Mouse (Mus musculus) liver, embryonic 11.5 days (tissue): ENCODE results near the gene Map1b. TPM values are rescaled to one million over a fixed set of nuclear protein-coding genes. Genes with fewer than 3 reads are reported as not detected.

Experiments
- ATAC-seq: fragments of 200-750 bp; cut with Nextera tagmentation; replicated peaks from 2 replicates; pipeline ENCODE4 v1.8.0; 2017; ENCODE audit warnings: moderate number of reproducible peaks, mild to moderate bottlenecking, moderate TSS enrichment, moderate library complexity; ENCODE audit not compliant: low FRiP score
- DNase-seq: peaks from one replicate; pipeline ENCODE4 v3.0.0-alpha.2; 2017; ENCODE audit warnings: low spot score
- H3K27ac ChIP-seq: fragments of 300-500 bp; sonication (generic); 2 replicates; pipeline ENCODE4 v1.5.1; 2014; ENCODE audit warnings: mild to moderate bottlenecking, low read depth, low read length, control low read depth
- H3K27me3 ChIP-seq: fragments of 300-500 bp; sonication (generic); replicated peaks from 2 replicates; pipeline ENCODE4 v1.6.1; 2014; ENCODE audit warnings: low read length, mixed read lengths; ENCODE audit not compliant: control insufficient read depth, insufficient read depth
- H3K36me3 ChIP-seq: fragments of 300-500 bp; sonication (generic); 2 replicates; pipeline ENCODE4 v1.6.1; 2014; ENCODE audit warnings: mild to moderate bottlenecking, low read length, moderate library complexity, mixed read lengths; ENCODE audit not compliant: control insufficient read depth, insufficient read depth
- H3K4me1 ChIP-seq: fragments of 300-500 bp; sonication (generic); replicated peaks from 2 replicates; pipeline ENCODE4 v1.6.1; 2014; ENCODE audit warnings: low read length, mixed read lengths; ENCODE audit not compliant: control insufficient read depth, insufficient read depth
- H3K4me2 ChIP-seq: fragments of 300-500 bp; sonication (generic); 2 replicates; pipeline ENCODE4 v1.6.1; 2014; ENCODE audit warnings: mild to moderate bottlenecking, control low read depth, moderate library complexity
- H3K4me3 ChIP-seq: fragments of 300-500 bp; sonication (generic); 2 replicates; pipeline ENCODE4 v1.5.1; 2014; ENCODE audit warnings: low read depth, low read length, control low read depth
- H3K9ac ChIP-seq: fragments of 300-500 bp; sonication (generic); 2 replicates; pipeline ENCODE4 v1.6.1; 2014; ENCODE audit warnings: low read depth, low read length, control low read depth
- H3K9me3 ChIP-seq: fragments of 300-500 bp; sonication (generic); 2 replicates; pipeline ENCODE4 v1.6.1; 2016; ENCODE audit warnings: low read length, inconsistent platforms, mixed read lengths; ENCODE audit not compliant: control insufficient read depth
- WGBS: fragments of 180-500 bp; shearing (Covaris S2); extraction: QIAGEN DNeasy Blood & Tissue Kit; methylation state at CpG from one replicate; pipeline ENCODE4 v1.1.7; 2014; 5-methylcytosine and 5-hydroxymethylcytosine counted together
- polyA plus RNA-seq: library from polyadenylated mRNA; unstranded; fragments of >200 nt; fragmentation: Nextera tagmentation; extraction: Ambion mirVana; gene quantifications from 2 replicates; pipeline ENCODE4 v1.2.1, GENCODE M21; 2014

The Map1b gene
- polyA plus RNA-seq, 1 experiment from 2014 or later, result 39.6 TPM

GRCm38 (mm10) chr13:99472028-99472427 is 44.3 kb downstream of the Map1b start:
- WGBS, result 82% methylated on average over 9 of the region's 9 CpGs
- no peak for ATAC-seq
- no peak overlapping the region for H3K4me2 ChIP-seq
- H3K9me3 ChIP-seq, result no peaks in the 10 kb centered on the region
- H3K27ac ChIP-seq, result no peak overlapping the region
- H3K9ac ChIP-seq, result no peak overlapping the region
- peaks cover 3% of the 10 kb centered on the region for H3K4me1 ChIP-seq
- H3K27me3 ChIP-seq, result no peaks in the 10 kb centered on the region
- H3K4me3 ChIP-seq, result no peak overlapping the region
- no peak for DNase-seq
- no peaks in the 10 kb centered on the region for H3K36me3 ChIP-seq

GRCm38 (mm10) chr13:99470084-99470483 is 46.3 kb downstream of the Map1b start:
- Histone ChIP-seq H3K9ac (no peak overlapping the region), H3K4me2 (no peak overlapping the region), H3K4me1 (no peaks in the 10 kb centered on the region), H3K27ac (no peak overlapping the region), H3K4me3 (no peak overlapping the region), H3K36me3 (no peaks in the 10 kb centered on the region), H3K9me3 (no peaks in the 10 kb centered on the region), H3K27me3 (no peaks in the 10 kb centered on the region)
- WGBS, result 88% methylated on average over 7 of the region's 7 CpGs
- no peak for DNase-seq
- ATAC-seq, result no peak

GRCm38 (mm10) chr13:99468267-99468666 is 48.1 kb downstream of the Map1b start:
- DNase-seq (no peak), ATAC-seq (no peak)
- Histone ChIP-seq H3K4me2 (no peak overlapping the region), H3K9me3 (no peaks in the 10 kb centered on the region), H3K27ac (no peak overlapping the region), H3K27me3 (no peaks in the 10 kb centered on the region), H3K36me3 (no peaks in the 10 kb centered on the region), H3K9ac (no peak overlapping the region), H3K4me3 (no peak overlapping the region), H3K4me1 (no peaks in the 10 kb centered on the region)
- 78% methylated on average over 2 of the region's 2 CpGs for WGBS

- Histone ChIP-seq H3K4me2 (no peak overlapping the region), H3K9me3 (no peaks in the 10 kb centered on the region), H3K36me3 (no peaks in the 10 kb centered on the region), H3K27me3 (no peaks in the 10 kb centered on the region), H3K9ac (no peak overlapping the region), H3K27ac (no peak overlapping the region), H3K4me1 (no peaks in the 10 kb centered on the region), H3K4me3 (no peak overlapping the region)
- no peak for ATAC-seq
- no peak for DNase-seq
- WGBS, result 72% methylated on average over 6 of the region's 6 CpGs
These were observed 49.5 kb downstream of the Map1b start for GRCm38 (mm10) chr13:99466811-99467315.

- WGBS, result 62% methylated on average over 2 of the region's 2 CpGs
- Histone ChIP-seq H3K36me3 (no peaks in the 10 kb centered on the region), H3K4me3 (no peak overlapping the region), H3K9ac (no peak overlapping the region), H3K27ac (no peak overlapping the region), H3K9me3 (no peaks in the 10 kb centered on the region), H3K27me3 (no peaks in the 10 kb centered on the region), H3K4me1 (no peaks in the 10 kb centered on the region), H3K4me2 (no peak overlapping the region)
- DNase-seq (no peak), ATAC-seq (no peak)
These were observed 50.3 kb downstream of the Map1b start for GRCm38 (mm10) chr13:99466064-99466463.

- H3K4me1 ChIP-seq, result no peaks in the 10 kb centered on the region
- DNase-seq (no peak), ATAC-seq (no peak)
- H3K27ac ChIP-seq, result no peak overlapping the region
- H3K9me3 ChIP-seq, result no peaks in the 10 kb centered on the region
- no peak overlapping the region for H3K4me2 ChIP-seq
- no peaks in the 10 kb centered on the region for H3K27me3 ChIP-seq
- H3K36me3 ChIP-seq, result no peaks in the 10 kb centered on the region
- H3K4me3 ChIP-seq, result no peak overlapping the region
- WGBS, result 77% methylated on average over 4 of the region's 4 CpGs
- no peak overlapping the region for H3K9ac ChIP-seq
These were observed 51.8 kb downstream of the Map1b start for GRCm38 (mm10) chr13:99464551-99464950.

- H3K9ac ChIP-seq, result no peak overlapping the region
- no peaks in the 10 kb centered on the region for H3K27me3 ChIP-seq
- H3K9me3 ChIP-seq, result no peaks in the 10 kb centered on the region
- H3K4me1 ChIP-seq, result no peaks in the 10 kb centered on the region
- WGBS, result 84% methylated on average over 4 of the region's 4 CpGs
- no peak overlapping the region for H3K27ac ChIP-seq
- no peaks in the 10 kb centered on the region for H3K36me3 ChIP-seq
- no peak overlapping the region for H3K4me3 ChIP-seq
- H3K4me2 ChIP-seq, result no peak overlapping the region
- ATAC-seq, result no peak
- no peak for DNase-seq
These were observed 54.5 kb downstream of the Map1b start for GRCm38 (mm10) chr13:99461886-99462285.

- Histone ChIP-seq H3K9me3 (no peaks in the 10 kb centered on the region), H3K4me2 (no peak overlapping the region), H3K36me3 (no peaks in the 10 kb centered on the region), H3K27me3 (no peaks in the 10 kb centered on the region), H3K9ac (no peak overlapping the region), H3K4me1 (no peaks in the 10 kb centered on the region), H3K27ac (no peak overlapping the region), H3K4me3 (no peak overlapping the region)
- WGBS, result 87% methylated on average over 4 of the region's 4 CpGs
- DNase-seq (no peak), ATAC-seq (no peak)
These were observed 56.7 kb downstream of the Map1b start for GRCm38 (mm10) chr13:99459612-99460011.

- H3K9ac ChIP-seq, result no peak overlapping the region
- H3K27me3 ChIP-seq, result no peaks in the 10 kb centered on the region
- DNase-seq, result no peak
- no peak overlapping the region for H3K4me2 ChIP-seq
- 79% methylated on average over 12 of the region's 12 CpGs for WGBS
- H3K36me3 ChIP-seq, result no peaks in the 10 kb centered on the region
- H3K4me1 ChIP-seq, result no peaks in the 10 kb centered on the region
- no peak for ATAC-seq
- H3K27ac ChIP-seq, result no peak overlapping the region
- H3K4me3 ChIP-seq, result no peak overlapping the region
- no peaks in the 10 kb centered on the region for H3K9me3 ChIP-seq
These were observed 57.5 kb downstream of the Map1b start for GRCm38 (mm10) chr13:99458658-99459386.
